Mouse (Mus musculus) layer of hippocampus, postnatal 25 days (tissue): ENCODE results near the gene Ypel2. TPM values are rescaled to one million over a fixed set of nuclear protein-coding genes. Genes with fewer than 3 reads are reported as not detected.

ENCODE experiments used
- DNase-seq, 2 experiments: peaks; one replicate each; pipeline ENCODE4 v3.0.0; 2022; ENCODE audit warnings: mixed read lengths in 2 of 2, low spot score in 1 of 2; ENCODE audit errors: extremely low spot score in 1 of 2
- total RNA-seq, 2 experiments: library from RNA; stranded (reverse); gene quantifications; 2 replicates each; pipeline ENCODE4 v1.2.3; 2021

Ypel2 gene
- total RNA-seq, 2 experiments from 2014 or later, result 23.5 to 28.0 TPM

GRCm38 (mm10) chr11:86963698-86964097 lies 29.8 kb downstream of the Ypel2 start:
- DNase-seq, result no peak

- DNase-seq, result no peak
Measured at GRCm38 (mm10) chr11:86963027-86963426, 30.5 kb downstream of the Ypel2 start.

DNA sequence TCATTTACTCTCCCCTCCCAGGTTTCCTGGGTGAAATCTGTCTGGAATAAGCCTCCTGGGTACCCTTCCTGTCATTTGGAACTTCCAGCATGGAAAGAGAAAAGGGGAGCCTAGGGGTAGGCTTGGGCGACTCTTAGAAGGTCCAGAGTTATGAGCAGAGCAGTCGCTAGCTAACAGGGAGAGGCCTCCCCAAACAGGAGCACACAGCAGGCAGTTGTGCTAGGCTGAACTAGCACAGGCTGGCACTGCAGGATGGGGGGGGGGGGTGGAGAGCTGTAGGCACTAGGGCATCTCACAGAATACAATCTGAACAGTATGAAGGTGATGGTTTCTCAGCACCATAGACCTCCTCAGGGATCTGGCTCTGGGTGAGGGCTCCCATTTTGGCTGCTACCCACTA lies 31.1 kb downstream of the Ypel2 start:
- no peak for DNase-seq

DNA sequence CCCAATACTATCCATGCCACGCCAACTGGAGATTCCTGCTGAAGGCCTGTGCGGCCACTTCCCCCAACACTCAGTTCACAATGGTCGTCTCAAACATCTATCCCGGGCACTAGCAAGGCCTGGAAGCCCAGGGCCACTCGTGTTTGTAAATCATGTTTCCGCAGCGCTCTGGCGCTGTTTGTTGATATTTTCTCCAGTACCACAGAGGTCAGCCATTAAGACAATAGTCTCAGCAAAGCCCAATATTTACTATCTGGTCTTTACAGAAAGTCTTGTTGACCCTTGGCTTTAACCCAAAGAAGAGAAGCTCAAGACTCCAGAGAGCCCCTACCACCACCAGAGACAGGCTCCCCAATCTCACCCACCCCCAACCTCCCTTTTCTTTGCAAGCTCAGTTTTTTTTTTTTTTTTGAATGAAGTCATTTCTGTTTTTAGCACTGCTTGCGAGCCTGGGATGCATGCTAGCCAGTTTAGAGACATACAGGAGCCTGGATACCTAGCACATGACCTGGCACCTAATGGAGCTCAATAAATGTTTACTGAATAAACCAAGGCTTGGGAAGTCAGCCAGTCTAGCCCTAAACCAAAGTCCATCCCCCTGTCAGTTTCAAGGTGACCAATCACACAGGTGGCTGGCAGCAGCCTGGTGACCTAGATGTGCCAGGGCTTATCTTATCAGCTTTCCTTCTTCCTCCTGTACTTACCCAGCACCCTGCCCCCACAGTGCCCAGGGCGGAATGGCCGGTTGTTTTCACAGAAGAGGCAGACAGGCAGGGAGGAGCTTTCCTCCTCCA lies 31.8 kb downstream of the Ypel2 start:
- DNase-seq, result no peak

DNA sequence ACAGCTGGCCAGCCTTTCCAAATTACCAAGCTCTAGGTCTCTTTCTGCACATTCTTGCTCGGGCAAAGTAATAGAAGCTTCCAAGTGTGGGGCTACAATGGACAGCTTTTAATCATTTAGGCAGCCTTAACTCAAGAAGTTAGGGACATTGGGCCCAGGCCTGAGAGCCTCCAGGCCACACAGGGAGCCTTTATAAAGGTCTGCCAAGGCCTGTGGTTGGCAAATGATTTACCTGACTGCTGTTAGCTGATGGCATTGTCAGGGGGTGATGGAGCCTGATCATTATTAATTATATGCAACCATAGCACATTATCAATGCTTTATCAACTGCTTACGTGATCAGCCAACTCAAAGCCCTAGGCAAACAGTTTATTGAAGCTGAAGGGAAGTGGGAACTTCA lies 33.2 kb downstream of the Ypel2 start:
- DNase-seq, result no peak

DNA sequence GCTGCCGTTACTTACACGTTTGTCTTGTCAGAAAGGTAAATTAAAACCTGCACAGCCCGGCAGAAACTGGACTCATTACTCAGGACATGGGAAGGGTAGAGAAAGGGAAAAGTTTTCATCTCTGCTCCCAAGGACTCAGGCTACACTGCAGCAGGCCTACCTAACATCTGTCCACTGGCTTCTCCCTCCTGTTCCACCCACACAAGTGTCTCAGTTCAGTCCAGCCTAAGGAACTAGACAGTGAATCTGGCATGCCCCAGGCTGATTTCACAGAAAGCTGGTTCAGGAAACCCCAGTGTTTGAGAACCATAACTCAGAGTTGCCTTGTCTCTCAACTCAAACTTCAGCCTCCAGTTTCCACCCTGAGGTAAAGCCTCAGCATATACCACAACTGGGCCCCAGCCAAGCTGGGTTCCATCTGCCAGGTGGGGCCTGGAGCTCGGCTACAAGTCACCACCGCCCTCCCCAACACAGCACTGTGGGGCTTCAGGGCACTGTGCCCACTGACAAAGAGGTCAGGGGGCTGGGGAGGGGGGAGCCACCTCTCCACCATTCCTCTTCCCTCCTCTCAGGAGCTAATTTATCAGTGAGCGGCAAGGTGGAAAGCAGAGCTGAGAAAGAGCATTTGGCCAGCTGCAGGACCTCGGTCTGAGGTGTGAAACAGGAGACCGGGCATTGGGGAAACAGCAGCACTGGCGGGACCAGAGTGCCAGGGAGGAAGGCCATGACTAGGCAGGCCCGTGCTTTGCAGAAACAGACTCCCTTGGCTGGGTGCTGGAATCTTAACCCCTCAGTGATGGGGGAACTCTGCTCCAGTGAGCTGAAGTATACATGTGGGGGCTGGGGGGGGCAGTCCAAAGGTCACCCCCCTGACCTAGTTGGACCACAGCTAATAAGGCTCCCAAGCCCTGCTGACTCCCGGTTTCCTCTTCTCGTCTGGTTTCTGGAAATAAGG lies 34.5 kb downstream of the Ypel2 start:
- DNase-seq, result no peak

DNA sequence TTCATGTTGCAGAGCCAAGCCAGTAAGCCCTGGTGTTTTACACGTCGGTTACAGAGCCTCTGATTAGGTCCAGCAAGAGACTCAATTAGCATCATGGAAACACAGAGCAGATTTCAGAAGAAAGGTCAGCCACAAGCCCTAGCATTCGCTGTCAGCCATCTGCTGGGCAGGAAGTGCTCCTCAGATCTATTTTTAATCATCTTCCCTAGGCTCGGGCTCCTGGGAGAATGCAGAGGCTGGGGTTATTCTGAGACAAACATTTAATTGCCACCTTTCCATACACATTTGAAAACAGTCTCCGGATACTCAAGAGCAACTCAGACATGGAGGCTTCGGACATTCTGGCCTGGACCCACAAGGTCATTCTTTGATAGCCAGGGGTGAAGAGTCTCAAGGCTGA lies 35.3 kb downstream of the Ypel2 start:
- no peak for DNase-seq

DNA sequence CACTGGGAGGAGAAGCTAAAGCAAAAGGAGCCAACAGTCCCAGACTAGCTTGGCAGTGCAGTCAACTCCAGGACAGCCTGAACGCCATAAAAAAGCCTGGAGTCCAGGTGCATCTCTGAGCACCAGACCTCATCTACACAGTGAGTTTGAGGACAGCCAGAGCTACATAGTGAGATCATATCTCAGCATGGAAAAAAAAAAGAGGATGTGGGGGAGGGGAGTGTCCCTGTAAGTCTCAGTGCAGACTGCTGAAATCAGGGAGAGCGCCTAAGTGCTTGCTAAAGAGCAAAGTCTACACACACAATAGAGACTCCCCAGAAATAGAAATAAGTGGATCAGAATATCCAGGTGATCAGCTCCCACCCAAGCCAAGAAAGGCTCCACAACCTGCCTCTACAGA lies 37.1 kb downstream of the Ypel2 start:
- no peak for DNase-seq

GRCm38 (mm10) chr11:86954616-86955270 lies 38.8 kb downstream of the Ypel2 start:
- DNase-seq, result no peak

- no peak for DNase-seq
Measured at GRCm38 (mm10) chr11:86953096-86953495, 40.4 kb downstream of the Ypel2 start.

- DNase-seq, result no peak
Measured at GRCm38 (mm10) chr11:86952659-86953058, 40.8 kb downstream of the Ypel2 start.

DNA sequence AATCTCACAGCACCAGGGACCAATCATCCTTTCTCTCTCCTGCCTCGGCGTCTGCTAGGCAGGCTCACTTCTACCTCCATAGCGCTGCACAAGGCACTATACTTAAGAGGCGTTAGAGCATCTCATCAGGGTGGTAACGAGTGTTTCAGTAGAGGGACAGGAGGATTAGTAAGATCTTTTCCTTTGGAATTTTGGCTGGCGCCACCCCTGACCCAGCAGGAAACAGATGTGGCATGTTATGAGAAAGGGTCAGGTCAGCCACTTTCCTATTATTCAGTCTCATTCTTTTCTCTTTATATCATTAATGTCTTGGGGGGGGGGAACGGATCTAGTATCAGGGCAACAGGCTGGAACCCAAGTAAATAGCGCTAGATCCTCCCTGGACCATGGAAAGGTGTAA lies 41.8 kb downstream of the Ypel2 start:
- DNase-seq, result no peak

DNA sequence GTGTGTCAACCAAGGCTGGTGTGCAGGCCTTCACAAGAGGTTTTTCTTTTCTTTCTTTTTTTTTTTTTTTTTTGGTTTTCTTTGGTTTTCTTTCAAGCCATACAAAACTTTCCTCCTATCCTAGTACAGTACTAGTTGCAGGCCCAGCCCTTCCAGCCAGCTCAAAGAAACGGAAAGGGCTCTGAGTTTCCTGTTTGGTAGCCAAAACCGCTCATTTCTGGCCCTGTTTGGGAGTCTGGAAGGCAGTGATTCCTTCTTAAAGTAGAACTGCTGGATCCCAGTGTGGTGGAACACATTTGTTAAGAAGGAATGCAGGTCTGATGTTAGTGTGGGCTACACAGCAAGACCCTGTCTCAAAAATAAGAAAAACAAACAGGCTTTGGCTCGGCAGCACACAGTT lies 43.0 kb downstream of the Ypel2 start:
- DNase-seq, result no peak

DNA sequence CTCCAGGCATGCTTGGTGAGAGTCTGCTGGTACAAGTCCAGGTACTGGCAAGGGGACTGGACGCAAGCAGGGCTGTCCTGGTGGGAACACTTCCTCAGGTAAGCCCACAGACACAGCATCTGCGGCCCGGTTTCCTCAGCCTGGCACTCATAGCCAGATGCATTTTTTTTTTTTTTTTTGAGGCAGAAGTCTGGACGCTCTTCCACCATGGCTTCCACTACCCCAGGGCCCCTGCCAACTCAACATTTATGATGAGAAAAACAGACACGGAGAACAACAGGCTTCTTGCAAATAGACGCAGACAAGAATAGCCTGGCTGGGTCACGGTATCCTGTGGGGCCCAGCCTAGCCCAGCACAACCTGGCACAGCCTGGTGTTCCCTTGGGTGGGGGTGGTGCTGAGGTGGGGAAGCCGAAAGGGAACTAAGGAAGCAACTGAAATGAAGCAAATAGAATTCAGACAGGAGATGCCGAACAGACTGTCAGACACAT lies 43.5 kb downstream of the Ypel2 start:
- DNase-seq, result peak in 1 of 2 experiments; percentile 38

DNA sequence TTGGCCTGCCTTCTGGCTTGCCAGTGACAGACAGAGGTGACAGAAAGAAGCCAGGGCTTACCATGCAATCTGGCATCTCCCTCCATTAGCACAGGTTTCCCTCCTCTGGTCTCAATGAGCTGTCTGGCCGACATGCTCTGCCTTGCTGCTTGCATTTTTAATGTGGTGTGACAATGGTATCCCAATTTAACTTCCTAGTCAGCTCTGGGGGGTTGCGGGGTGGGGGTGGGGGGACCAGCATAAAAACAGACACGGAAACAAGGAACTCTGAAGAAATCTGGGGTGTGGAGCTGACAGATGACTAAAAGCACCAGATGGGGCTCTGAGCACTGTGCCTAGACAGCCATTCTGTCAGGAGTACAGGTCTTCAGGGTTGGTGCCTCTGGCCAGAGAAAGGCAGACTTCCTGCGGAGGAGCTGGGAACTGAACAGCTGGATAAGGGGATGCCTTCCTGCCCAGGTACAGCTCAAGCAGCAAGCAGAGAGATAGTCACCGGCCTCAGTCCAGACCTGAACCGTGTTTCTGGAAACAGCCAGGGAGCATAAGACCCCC lies 46.8 kb downstream of the Ypel2 start:
- no peak for DNase-seq

- DNase-seq, result no peak
Measured at GRCm38 (mm10) chr11:86945933-86946332, 47.6 kb downstream of the Ypel2 start.

- DNase-seq, result no peak
Measured at GRCm38 (mm10) chr11:86945058-86945457, 48.4 kb downstream of the Ypel2 start.

- DNase-seq, result no peak
Measured at GRCm38 (mm10) chr11:86944539-86944938, 49.0 kb downstream of the Ypel2 start.

GRCm38 (mm10) chr11:86941904-86942303 lies 51.6 kb downstream of the Ypel2 start:
- DNase-seq, result no peak

- DNase-seq, result no peak
Measured at GRCm38 (mm10) chr11:86939503-86939902, 54.0 kb downstream of the Ypel2 start.
